Mouse (Mus musculus) olfactory bulb, adult 2 months (tissue): Measurements from ENCODE around the gene Cpne1.

ENCODE experiments used
- CTCF ChIP-seq: fragments of 200-500 bp; IDR thresholded peaks from 2 replicates; pipeline ENCODE4 v1.5.1; 2012; ENCODE audit warnings: low read depth, mild to moderate bottlenecking, low read length, moderate library complexity; ENCODE audit not compliant: insufficient read depth
- POLR2A ChIP-seq: fragments of 200-500 bp; IDR thresholded peaks from 2 replicates; pipeline ENCODE4 v1.6.1; 2012; ENCODE audit warnings: mild to moderate bottlenecking, low read depth, low read length, moderate library complexity; ENCODE audit not compliant: insufficient read depth

DNA sequence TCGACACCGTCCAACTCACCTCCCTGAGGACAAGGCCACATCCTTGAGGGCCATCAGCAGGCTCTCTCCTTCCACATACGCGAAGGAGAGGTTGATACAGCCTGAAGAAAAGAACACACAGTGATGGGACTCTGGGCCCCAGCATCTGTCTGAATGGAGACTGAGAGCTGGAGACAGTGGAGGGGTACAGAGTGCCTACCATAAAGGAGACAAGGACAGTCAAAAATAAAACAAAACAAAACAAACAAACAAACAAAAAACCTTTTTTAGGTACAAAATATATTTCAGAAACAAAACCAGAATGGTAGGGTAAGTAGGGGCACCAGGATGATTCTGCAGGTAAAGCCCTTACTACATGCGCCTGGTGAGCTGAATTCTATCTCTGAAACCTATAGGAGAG, 15.2 kb upstream of the Cpne1 start, which contains the start of gene Gm28036:
- TF ChIP-seq CTCF (no peak), POLR2A (no peak)
